Mouse (Mus musculus): ENCODE data around the gene Dach1. TPM values are rescaled to one million over a fixed set of nuclear protein-coding genes. Genes with fewer than 3 reads are reported as not detected.

Dach1 gene
- polyA plus RNA-seq, 1 experiment from 2014 or later = 0.18 TPM

GRCm38 (mm10) chr14:98156753-98157152 lies 12.8 kb downstream of the Dach1 start:
- ATAC-seq = no peak
- H3K9ac ChIP-seq = no peak overlapping the region
- H3K27ac ChIP-seq = no peak overlapping the region
- H3K9me3 ChIP-seq (replicated peaks) = no peaks in the 10 kb centered on the region
- no peaks in the 10 kb centered on the region for H3K36me3 ChIP-seq
- no peak overlapping the region for H3K4me3 ChIP-seq
- H3K27me3 ChIP-seq (replicated peaks) = no peaks in the 10 kb centered on the region
- 57% methylated on average over 7 of the region's 7 CpGs for WGBS (ENCODE audit: insufficient replicate concordance)
- no peak overlapping the region for H3K4me2 ChIP-seq
- H3K4me1 ChIP-seq = no peaks in the 10 kb centered on the region

- 79% methylated on average over 7 of the region's 7 CpGs for WGBS (ENCODE audit: insufficient replicate concordance)
- Histone ChIP-seq H3K4me1 (no peaks in the 10 kb centered on the region), H3K9me3 (replicated peaks) (no peaks in the 10 kb centered on the region), H3K36me3 (no peaks in the 10 kb centered on the region), H3K27ac (no peak overlapping the region), H3K9ac (no peak overlapping the region), H3K4me3 (no peak overlapping the region), H3K27me3 (replicated peaks) (no peaks in the 10 kb centered on the region), H3K4me2 (no peak overlapping the region)
- no peak for ATAC-seq
These were observed 13.7 kb downstream of the Dach1 start for GRCm38 (mm10) chr14:98155725-98156392.

GRCm38 (mm10) chr14:98154832-98155422 lies 14.6 kb downstream of the Dach1 start:
- Histone ChIP-seq H3K4me2 (no peak overlapping the region), H3K4me1 (no peaks in the 10 kb centered on the region), H3K27ac (no peak overlapping the region), H3K9ac (no peak overlapping the region), H3K9me3 (replicated peaks) (no peaks in the 10 kb centered on the region), H3K4me3 (no peak overlapping the region), H3K27me3 (replicated peaks) (no peaks in the 10 kb centered on the region), H3K36me3 (no peaks in the 10 kb centered on the region)
- no peak for ATAC-seq
- WGBS (ENCODE audit: insufficient replicate concordance) = 69% methylated on average over 7 of the region's 7 CpGs

GRCm38 (mm10) chr14:98141758-98142157 lies 27.8 kb downstream of the Dach1 start:
- no peak overlapping the region for H3K9ac ChIP-seq
- WGBS (ENCODE audit: insufficient replicate concordance) = 71% methylated on average over 2 of the region's 2 CpGs
- H3K27me3 ChIP-seq (replicated peaks) = no peaks in the 10 kb centered on the region
- no peaks in the 10 kb centered on the region for H3K4me1 ChIP-seq
- H3K27ac ChIP-seq = no peak overlapping the region
- H3K36me3 ChIP-seq = no peaks in the 10 kb centered on the region
- no peaks in the 10 kb centered on the region for H3K9me3 ChIP-seq (replicated peaks)
- ATAC-seq = no peak
- no peak overlapping the region for H3K4me3 ChIP-seq
- no peak overlapping the region for H3K4me2 ChIP-seq

GRCm38 (mm10) chr14:98138873-98139665 lies 30.5 kb downstream of the Dach1 start:
- Histone ChIP-seq H3K4me2 (no peak overlapping the region), H3K36me3 (no peaks in the 10 kb centered on the region), H3K4me3 (no peak overlapping the region), H3K9ac (no peak overlapping the region), H3K27ac (no peak overlapping the region), H3K9me3 (replicated peaks) (no peaks in the 10 kb centered on the region), H3K27me3 (replicated peaks) (no peaks in the 10 kb centered on the region), H3K4me1 (no peaks in the 10 kb centered on the region)
- WGBS (ENCODE audit: insufficient replicate concordance) = 49% methylated on average over 3 of the region's 3 CpGs
- no peak for ATAC-seq

- no peaks in the 10 kb centered on the region for H3K27me3 ChIP-seq (replicated peaks)
- H3K4me2 ChIP-seq = no peak overlapping the region
- H3K4me1 ChIP-seq = no peaks in the 10 kb centered on the region
- H3K9ac ChIP-seq = no peak overlapping the region
- no peak for ATAC-seq
- no peaks in the 10 kb centered on the region for H3K9me3 ChIP-seq (replicated peaks)
- no peak overlapping the region for H3K27ac ChIP-seq
- H3K4me3 ChIP-seq = no peak overlapping the region
- H3K36me3 ChIP-seq = no peaks in the 10 kb centered on the region
- 55% methylated on average over 4 of the region's 4 CpGs for WGBS (ENCODE audit: insufficient replicate concordance)
These were observed 35.0 kb downstream of the Dach1 start for GRCm38 (mm10) chr14:98134546-98134945.

GRCm38 (mm10) chr14:98123032-98123431 lies 46.5 kb downstream of the Dach1 start:
- Histone ChIP-seq H3K9ac (no peak overlapping the region), H3K4me1 (no peaks in the 10 kb centered on the region), H3K4me2 (no peak overlapping the region), H3K9me3 (replicated peaks) (no peaks in the 10 kb centered on the region), H3K36me3 (no peaks in the 10 kb centered on the region), H3K27me3 (replicated peaks) (no peaks in the 10 kb centered on the region), H3K27ac (no peak overlapping the region), H3K4me3 (no peak overlapping the region)
- WGBS (ENCODE audit: insufficient replicate concordance) = 61% methylated on average over 1 of the region's 1 CpGs
- ATAC-seq = no peak

- no peaks in the 10 kb centered on the region for H3K27me3 ChIP-seq (replicated peaks)
- H3K9me3 ChIP-seq (replicated peaks) = no peaks in the 10 kb centered on the region
- no peak overlapping the region for H3K4me2 ChIP-seq
- no peak overlapping the region for H3K9ac ChIP-seq
- no peaks in the 10 kb centered on the region for H3K4me1 ChIP-seq
- H3K36me3 ChIP-seq = no peaks in the 10 kb centered on the region
- WGBS (ENCODE audit: insufficient replicate concordance) = 52% methylated on average over 1 of the region's 1 CpGs
- H3K27ac ChIP-seq = no peak overlapping the region
- no peak overlapping the region for H3K4me3 ChIP-seq
- no peak for ATAC-seq
These were observed 52.9 kb downstream of the Dach1 start for GRCm38 (mm10) chr14:98116627-98117026.

GRCm38 (mm10) chr14:98113106-98113505 lies 56.5 kb downstream of the Dach1 start:
- H3K27ac ChIP-seq = no peak overlapping the region
- WGBS (ENCODE audit: insufficient replicate concordance) = 33% methylated on average over 1 of the region's 1 CpGs
- no peaks in the 10 kb centered on the region for H3K27me3 ChIP-seq (replicated peaks)
- no peaks in the 10 kb centered on the region for H3K9me3 ChIP-seq (replicated peaks)
- no peaks in the 10 kb centered on the region for H3K36me3 ChIP-seq
- H3K4me3 ChIP-seq = no peak overlapping the region
- ATAC-seq = no peak
- H3K4me2 ChIP-seq = no peak overlapping the region
- H3K9ac ChIP-seq = no peak overlapping the region
- no peaks in the 10 kb centered on the region for H3K4me1 ChIP-seq

GRCm38 (mm10) chr14:98109929-98110328 lies 59.6 kb downstream of the Dach1 start:
- 83% methylated on average over 2 of the region's 2 CpGs for WGBS (ENCODE audit: insufficient replicate concordance)
- Histone ChIP-seq H3K4me3 (no peak overlapping the region), H3K27ac (no peak overlapping the region), H3K36me3 (no peaks in the 10 kb centered on the region), H3K9me3 (replicated peaks) (no peaks in the 10 kb centered on the region), H3K9ac (no peak overlapping the region), H3K4me2 (no peak overlapping the region), H3K27me3 (replicated peaks) (no peaks in the 10 kb centered on the region), H3K4me1 (no peaks in the 10 kb centered on the region)
- ATAC-seq = no peak

GRCm38 (mm10) chr14:98108764-98109163 lies 60.8 kb downstream of the Dach1 start:
- H3K4me2 ChIP-seq = no peak overlapping the region
- no peak overlapping the region for H3K4me3 ChIP-seq
- no peak overlapping the region for H3K27ac ChIP-seq
- H3K4me1 ChIP-seq = no peaks in the 10 kb centered on the region
- no peaks in the 10 kb centered on the region for H3K27me3 ChIP-seq (replicated peaks)
- H3K9ac ChIP-seq = no peak overlapping the region
- no peak for ATAC-seq
- 77% methylated on average over 3 of the region's 3 CpGs for WGBS (ENCODE audit: insufficient replicate concordance)
- no peaks in the 10 kb centered on the region for H3K9me3 ChIP-seq (replicated peaks)
- no peaks in the 10 kb centered on the region for H3K36me3 ChIP-seq

GRCm38 (mm10) chr14:98106208-98106607 lies 63.4 kb downstream of the Dach1 start:
- no peak for ATAC-seq

More at GRCm38 (mm10) chr14:98106208-98106607, 63.4 kb downstream of the Dach1 start:
- H3K9ac ChIP-seq = no peak overlapping the region
- no peaks in the 10 kb centered on the region for H3K27me3 ChIP-seq (replicated peaks)
- no peaks in the 10 kb centered on the region for H3K36me3 ChIP-seq
- no peak overlapping the region for H3K27ac ChIP-seq
- no peaks in the 10 kb centered on the region for H3K9me3 ChIP-seq (replicated peaks)
- H3K4me2 ChIP-seq = no peak overlapping the region
- no peak overlapping the region for H3K4me3 ChIP-seq
- H3K4me1 ChIP-seq = no peaks in the 10 kb centered on the region
